Mouse (Mus musculus) stomach, postnatal 0 days (tissue): ENCODE measurements around the gene Xlr5a. TPM values are rescaled to one million over a fixed set of nuclear protein-coding genes. Genes with fewer than 3 reads are reported as not detected.
A peak's percentile ranks its signal among the peaks of the same experiment; 100 is the strongest.
"Not testable (repeated sequence)": the region's sequence is repeated elsewhere in the genome, so short reads cannot be mapped to it uniquely, and the experiment has no call there.

Experiments used
- ATAC-seq: fragments of 200-750 bp; cut with Nextera tagmentation; 2 replicates; pipeline ENCODE4 v1.8.0; 2017; ENCODE audit not compliant: low FRiP score, low TSS enrichment
- DNase-seq: peaks from one replicate; pipeline ENCODE4 v3.0.0-alpha.2; 2016; ENCODE audit warnings: low spot score
- H3K27ac ChIP-seq: fragments of 300-500 bp; sonication (generic); replicated peaks from 2 replicates; pipeline ENCODE4 v1.5.1; 2014; ENCODE audit warnings: mild to moderate bottlenecking, control low read depth
- H3K27me3 ChIP-seq: fragments of 300-500 bp; sonication (generic); 2 replicates; pipeline ENCODE4 v1.6.1; 2014; ENCODE audit warnings: low read length; ENCODE audit not compliant: control insufficient read depth, insufficient read depth
- H3K36me3 ChIP-seq: fragments of 300-500 bp; sonication (generic); 2 replicates; pipeline ENCODE4 v1.6.1; 2014; ENCODE audit warnings: low read length, mixed read lengths; ENCODE audit not compliant: control insufficient read depth, insufficient read depth
- H3K4me1 ChIP-seq: fragments of 300-500 bp; sonication (generic); replicated peaks from 2 replicates; pipeline ENCODE4 v1.6.1; 2014; ENCODE audit warnings: antibody characterized with exemption; ENCODE audit not compliant: control insufficient read depth, insufficient read depth
- H3K4me2 ChIP-seq: fragments of 300-500 bp; sonication (generic); replicated peaks from 2 replicates; pipeline ENCODE4 v1.6.1; 2014; ENCODE audit warnings: low read depth, mild to moderate bottlenecking, control low read depth, moderate library complexity
- H3K4me3 ChIP-seq: fragments of 300-500 bp; sonication (generic); 2 replicates; pipeline ENCODE4 v1.5.1; 2014; ENCODE audit warnings: low read depth, low read length, control low read depth
- H3K9ac ChIP-seq: fragments of 300-500 bp; sonication (generic); 2 replicates; pipeline ENCODE4 v1.6.1; 2014; ENCODE audit warnings: mild to moderate bottlenecking, low read length, control low read depth, mixed read lengths
- H3K9me3 ChIP-seq: fragments of 300-500 bp; sonication (generic); 2 replicates; pipeline ENCODE4 v1.6.1; 2016; ENCODE audit warnings: low read length; ENCODE audit not compliant: control insufficient read depth
- WGBS: fragments of 180-500 bp; shearing (Covaris S2); extraction: QIAGEN DNeasy Blood & Tissue Kit; methylation state at CpG from one replicate; pipeline ENCODE4 v1.1.7; 2014; 5-methylcytosine and 5-hydroxymethylcytosine counted together
- polyA plus RNA-seq: library from polyadenylated mRNA; unstranded; fragments of >200 nt; fragmentation: Nextera tagmentation; extraction: Ambion mirVana; gene quantifications from 2 replicates; pipeline ENCODE4 v1.2.1, GENCODE M21; 2015

Gene Xlr5a
- polyA plus RNA-seq, 1 experiment from 2014 or later = not detected

DNA sequence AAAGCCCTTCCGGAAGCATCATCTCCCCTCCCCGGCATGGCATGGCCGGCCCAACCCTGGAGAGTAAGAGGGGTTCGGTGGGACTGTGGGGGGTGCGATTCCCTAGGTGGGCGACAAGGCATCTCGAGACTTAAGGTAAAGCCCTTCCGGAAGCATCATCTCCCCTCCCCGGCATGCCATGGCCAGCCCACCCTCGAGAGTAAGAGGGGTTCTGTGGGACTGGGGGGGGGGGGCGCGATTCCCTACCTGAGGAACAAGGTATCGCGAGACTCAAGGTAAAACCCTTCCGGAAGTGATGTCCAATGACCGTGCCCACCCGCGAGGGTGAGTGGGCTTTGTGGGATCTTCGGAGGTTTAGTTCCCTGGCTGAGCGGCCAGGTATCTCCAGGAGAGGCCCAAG lies 144.3 kb downstream of the Xlr5a start, which contains the start of gene Xlr5b:
Gene Xlr5b, plus strand, starts transcription at position 301 of the 400 bp plus-strand sequence.
- H3K9ac ChIP-seq, H3K4me1 ChIP-seq, H3K9me3 ChIP-seq, H3K27me3 ChIP-seq, H3K4me3 ChIP-seq, H3K36me3 ChIP-seq, DNase-seq, H3K27ac ChIP-seq, H3K4me2 ChIP-seq, ATAC-seq: not testable (repeated sequence)
- no CpG with 5 or more reads among the region's 20 CpGs for WGBS

- WGBS = no CpG with 5 or more reads among the region's 7 CpGs
- not testable (repeated sequence) for H3K9me3 ChIP-seq, DNase-seq, H3K36me3 ChIP-seq, H3K4me1 ChIP-seq, H3K4me2 ChIP-seq, H3K9ac ChIP-seq, H3K27me3 ChIP-seq, H3K27ac ChIP-seq, H3K4me3 ChIP-seq
- ATAC-seq = 0 out of 2 replicates have a peak, but pooled peaks have one; percentile 21
These were observed 149.6 kb downstream of the Xlr5a start for GRCm38 (mm10) chrX:73143218-73143618.

- not testable (repeated sequence) for H3K27ac ChIP-seq, H3K9ac ChIP-seq, H3K36me3 ChIP-seq, DNase-seq, H3K4me2 ChIP-seq, H3K4me1 ChIP-seq, H3K9me3 ChIP-seq, H3K4me3 ChIP-seq, H3K27me3 ChIP-seq
- ATAC-seq = 0 out of 2 replicates have a peak, but pooled peaks have one; percentile 32
- no CpG with 5 or more reads among the region's 12 CpGs for WGBS
These were observed 169.6 kb downstream of the Xlr5a start for GRCm38 (mm10) chrX:73122859-73123829.

DNA sequence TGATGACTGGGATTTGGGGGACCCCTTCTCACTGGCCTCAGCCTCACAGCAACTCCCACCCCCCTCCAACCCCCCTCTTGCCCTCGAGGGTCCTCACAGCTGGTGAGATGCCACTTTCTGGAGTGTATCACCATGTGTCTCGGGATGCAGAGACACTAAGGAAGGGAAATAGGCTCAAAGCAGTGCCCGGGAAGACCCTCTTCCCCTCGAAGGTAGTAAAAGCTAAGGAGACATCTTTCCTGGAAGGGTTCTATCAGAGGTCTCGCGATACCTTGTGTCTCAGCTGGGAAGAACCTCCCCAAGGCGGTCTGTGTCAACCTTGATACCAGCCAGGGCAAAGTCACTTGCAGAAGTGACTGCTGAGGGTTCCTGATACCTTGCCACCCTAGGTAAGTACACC lies 176.0 kb downstream of the Xlr5a start, which contains the start of gene Gm14685:
Gene Gm14685, plus strand, starts transcription at position 301 of the 400 bp plus-strand sequence.
- H3K36me3 ChIP-seq, H3K4me2 ChIP-seq, ATAC-seq, H3K4me1 ChIP-seq, H3K9ac ChIP-seq, H3K4me3 ChIP-seq, DNase-seq, H3K27me3 ChIP-seq, H3K27ac ChIP-seq, H3K9me3 ChIP-seq: not testable (repeated sequence)
- WGBS = no CpG with 5 or more reads among the region's 7 CpGs

DNA sequence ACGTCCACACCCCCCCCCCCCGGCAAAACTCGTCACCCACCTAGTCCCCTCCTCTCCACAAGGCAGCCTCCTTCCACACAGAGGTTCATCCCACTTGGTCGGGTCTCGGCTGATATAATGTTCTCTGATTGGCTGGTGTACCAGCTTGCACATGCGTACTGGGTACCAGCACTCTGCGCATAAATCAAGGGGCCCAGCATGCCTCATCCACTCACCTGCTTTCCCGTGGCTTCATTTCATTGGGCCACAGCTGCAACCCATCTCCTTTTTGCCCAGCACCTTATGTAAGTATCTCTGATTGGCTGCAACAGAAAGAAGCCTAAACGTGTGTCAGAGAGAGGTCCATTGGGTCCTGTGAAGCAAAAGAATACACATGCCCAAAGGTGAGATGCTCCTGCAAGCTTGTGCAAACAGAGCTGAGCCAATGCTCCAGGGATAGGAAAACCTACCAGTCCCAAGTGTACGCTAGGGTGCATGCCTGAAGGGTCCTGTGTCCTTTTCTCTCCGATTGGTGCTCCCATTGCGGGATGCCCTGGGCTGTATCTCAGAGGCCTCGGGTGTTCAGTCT lies 195.8 kb downstream of the Xlr5a start, which contains the start of gene Xlr3a:
Gene Xlr3a, minus strand, starts transcription at position 155 of the 568 bp plus-strand sequence.
- H3K27ac ChIP-seq, H3K9me3 ChIP-seq, H3K36me3 ChIP-seq, H3K27me3 ChIP-seq, H3K4me3 ChIP-seq, H3K4me2 ChIP-seq, H3K4me1 ChIP-seq, ATAC-seq, H3K9ac ChIP-seq: not testable (repeated sequence)
- 73% methylated on average over 13 of the region's 13 CpGs for WGBS
- DNase-seq = peak; percentile 12

DNA sequence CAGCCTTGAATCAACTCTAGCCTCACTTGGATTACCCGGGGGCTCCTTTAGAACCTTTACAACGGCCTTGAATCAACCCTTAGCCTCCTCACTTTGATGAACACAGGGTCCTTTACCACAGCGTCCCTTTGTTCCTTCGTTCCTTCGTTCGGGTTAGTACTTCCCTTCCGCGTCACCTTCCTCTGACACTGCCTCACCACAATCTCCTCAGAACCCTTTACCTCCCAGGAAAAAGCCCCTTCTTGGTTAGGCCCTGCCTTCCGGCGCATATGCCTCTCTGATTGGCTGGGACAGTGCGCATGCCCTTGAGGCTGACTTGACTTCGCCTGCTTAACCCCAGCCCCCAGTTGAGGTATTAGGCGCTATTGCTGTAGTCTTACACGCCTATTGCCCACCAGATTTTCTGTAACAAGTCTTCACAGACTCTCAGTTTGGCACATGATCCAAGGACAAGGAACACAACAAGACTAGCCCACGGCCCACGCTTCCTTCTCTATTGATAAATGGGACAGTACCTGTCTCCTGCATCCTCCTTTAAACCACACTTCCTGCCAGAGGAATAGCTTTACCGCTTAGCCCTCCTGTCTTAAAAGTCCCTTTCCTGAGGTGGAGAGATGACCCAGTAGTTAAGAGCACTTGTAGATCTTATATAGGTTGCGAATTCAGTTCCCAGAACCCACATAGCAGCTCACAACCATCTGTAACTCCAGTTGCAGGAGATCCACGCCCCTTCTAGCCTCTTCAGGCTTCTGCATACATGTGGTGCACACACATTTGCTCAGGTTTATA lies 210.3 kb downstream of the Xlr5a start, which contains the start of gene Xlr4a:
Gene Xlr4a, minus strand, starts transcription at position 212 of the 789 bp plus-strand sequence.
- not testable (repeated sequence) for H3K9me3 ChIP-seq, H3K4me3 ChIP-seq, H3K4me2 ChIP-seq, H3K4me1 ChIP-seq, H3K27ac ChIP-seq, ATAC-seq, H3K36me3 ChIP-seq, DNase-seq, H3K9ac ChIP-seq, H3K27me3 ChIP-seq
- 81% methylated on average over 18 of the region's 19 CpGs for WGBS

DNA sequence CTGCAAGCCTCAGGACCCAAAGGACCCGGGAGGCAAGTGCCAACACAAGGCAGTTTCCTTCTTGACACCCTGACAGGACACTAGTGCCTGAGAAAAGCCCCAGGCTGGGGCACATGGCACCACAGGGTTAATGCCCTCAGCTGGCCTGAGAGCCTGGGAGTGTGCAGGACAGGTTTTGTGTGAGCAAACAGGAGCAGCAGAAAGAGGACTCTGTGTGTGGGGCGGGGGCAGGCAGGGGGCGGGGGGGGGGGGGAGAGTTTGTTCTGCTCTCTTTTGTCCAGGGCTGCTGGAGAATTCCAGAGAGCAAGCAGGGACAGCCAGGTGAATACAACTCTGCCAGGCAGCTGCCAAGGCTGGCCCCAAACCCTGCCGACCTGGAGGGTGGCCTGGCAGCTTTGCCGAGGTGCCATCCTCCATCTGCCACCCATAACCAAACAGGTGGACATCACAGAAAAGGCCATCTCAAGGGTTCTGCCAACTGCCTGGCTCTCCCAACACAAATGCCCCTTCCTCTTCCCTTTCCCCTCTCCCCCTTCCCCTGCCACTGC lies 225.9 kb downstream of the Xlr5a start:
- not testable (repeated sequence) for H3K4me3 ChIP-seq, H3K27ac ChIP-seq, H3K4me1 ChIP-seq, H3K9ac ChIP-seq, H3K27me3 ChIP-seq, H3K4me2 ChIP-seq, H3K9me3 ChIP-seq, H3K36me3 ChIP-seq, DNase-seq
- WGBS = no CpG with 5 or more reads among the region's 5 CpGs
- 0 out of 2 replicates have a peak, but pooled peaks have one; percentile 42 for ATAC-seq
